Mouse (Mus musculus): ENCODE results near the gene E2f6. TPM values are rescaled to one million over a fixed set of nuclear protein-coding genes. Genes with fewer than 3 reads are reported as not detected.

E2f6 gene
- total and polyA plus RNA-seq, 2 experiments: 8.8 to 10.9 TPM

- no peaks in the 10 kb centered on the region for H3K79me2 ChIP-seq (ENCODE audit: control insufficient read depth, insufficient read depth, low read length)
- no peaks in the 10 kb centered on the region for H3K27me3 ChIP-seq (ENCODE audit: control insufficient read depth, insufficient read depth, low read length)
- 80% methylated on average over 8 of the region's 8 CpGs for WGBS
- no peak overlapping the region for H3K4me3 ChIP-seq (ENCODE audit: insufficient read depth, low read depth, low read length)
- H3K36me3 ChIP-seq (ENCODE audit: control insufficient read depth, insufficient read depth, low read length): no peaks in the 10 kb centered on the region
- TF ChIP-seq CTCF (IDR thresholded peaks at IDR 0.05; ENCODE audit: low read depth, low read length) (no peak), POLR2A (IDR thresholded peaks at IDR 0.05; ENCODE audit: extremely low read depth, insufficient read depth, low read length) (no peak)
- H3K4me1 ChIP-seq (ENCODE audit: control insufficient read depth, insufficient read depth, low read length): peaks cover 33% of the 10 kb centered on the region
- DNase-seq (ENCODE audit: extremely low read depth, low read depth, low spot score): no peak
- H3K27ac ChIP-seq (replicated peaks; ENCODE audit: insufficient read depth, low read depth, low read length): 0 out of 2 replicates have a peak overlapping the region, but pooled peaks have one; percentile 5
- H3K9ac ChIP-seq (ENCODE audit: low read depth, low read length): no peak overlapping the region
These were observed 58.5 kb downstream of the E2f6 start for GRCm38 (mm10) chr12:16869091-16869778.

GRCm38 (mm10) chr12:16869870-16870404 lies 59.2 kb downstream of the E2f6 start:
- H3K79me2 ChIP-seq (ENCODE audit: control insufficient read depth, insufficient read depth, low read length): no peaks in the 10 kb centered on the region
- DNase-seq (ENCODE audit: extremely low read depth, low read depth, low spot score): peak; percentile 43
- H3K4me3 ChIP-seq (ENCODE audit: insufficient read depth, low read depth, low read length): no peak overlapping the region
- peak overlapping the region; percentile 67; the same call in 1 of the 2 replicates for H3K27ac ChIP-seq (replicated peaks; ENCODE audit: insufficient read depth, low read depth, low read length)
- H3K4me1 ChIP-seq (ENCODE audit: control insufficient read depth, insufficient read depth, low read length): peaks cover 37% of the 10 kb centered on the region
- H3K9ac ChIP-seq (ENCODE audit: low read depth, low read length): no peak overlapping the region
- TF ChIP-seq CTCF (IDR thresholded peaks at IDR 0.05; ENCODE audit: low read depth, low read length) (no peak), POLR2A (IDR thresholded peaks at IDR 0.05; ENCODE audit: extremely low read depth, insufficient read depth, low read length) (no peak)
- H3K36me3 ChIP-seq (ENCODE audit: control insufficient read depth, insufficient read depth, low read length): no peaks in the 10 kb centered on the region
- H3K27me3 ChIP-seq (ENCODE audit: control insufficient read depth, insufficient read depth, low read length): no peaks in the 10 kb centered on the region
- 46% methylated on average over 9 of the region's 9 CpGs for WGBS

- no peak overlapping the region for H3K9ac ChIP-seq (ENCODE audit: low read depth, low read length)
- DNase-seq (ENCODE audit: extremely low read depth, low read depth, low spot score): peak; percentile 69
- WGBS: 28% methylated on average over 8 of the region's 8 CpGs
These were observed 59.8 kb downstream of the E2f6 start for GRCm38 (mm10) chr12:16870405-16871068.

DNA sequence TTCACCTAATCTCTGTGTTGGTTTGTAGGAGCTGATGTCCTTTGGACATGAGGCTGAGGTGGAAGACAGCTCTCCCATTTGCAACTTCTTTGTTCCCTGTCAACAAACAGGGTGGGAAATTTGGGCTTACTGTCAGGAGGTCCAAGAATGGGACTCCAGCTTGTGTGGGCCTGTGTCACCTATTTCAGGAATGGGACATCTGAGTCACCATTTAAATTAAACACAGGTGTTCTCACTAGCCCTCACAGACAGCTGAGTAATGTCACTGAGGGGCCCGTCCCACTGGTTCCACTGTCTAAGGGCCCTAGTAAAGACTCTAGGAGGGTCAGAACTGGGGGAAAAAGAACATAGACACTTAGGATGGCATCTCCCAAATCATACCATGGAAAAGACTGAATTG lies 61.2 kb downstream of the E2f6 start:
- TF ChIP-seq POLR2A (IDR thresholded peaks at IDR 0.05; ENCODE audit: extremely low read depth, insufficient read depth, low read length): no peak
- Histone ChIP-seq H3K36me3 (ENCODE audit: control insufficient read depth, insufficient read depth, low read length) (no peaks in the 10 kb centered on the region), H3K79me2 (ENCODE audit: control insufficient read depth, insufficient read depth, low read length) (no peaks in the 10 kb centered on the region), H3K9ac (ENCODE audit: low read depth, low read length) (no peak overlapping the region), H3K4me3 (ENCODE audit: insufficient read depth, low read depth, low read length) (no peak overlapping the region), H3K4me1 (ENCODE audit: control insufficient read depth, insufficient read depth, low read length) (peaks cover 39% of the 10 kb centered on the region), H3K27ac (replicated peaks; ENCODE audit: insufficient read depth, low read depth, low read length) (no peak overlapping the region), H3K27me3 (ENCODE audit: control insufficient read depth, insufficient read depth, low read length) (no peaks in the 10 kb centered on the region)
- WGBS: 97% methylated on average over 1 of the region's 1 CpGs
- DNase-seq (ENCODE audit: extremely low read depth, low read depth, low spot score): no peak

More at GRCm38 (mm10) chr12:16870405-16871068, 59.8 kb downstream of the E2f6 start:
- Histone ChIP-seq H3K4me1 (ENCODE audit: control insufficient read depth, insufficient read depth, low read length) (peaks cover 38% of the 10 kb centered on the region), H3K27ac (replicated peaks; ENCODE audit: insufficient read depth, low read depth, low read length) (peak overlapping the region; percentile 67), H3K27me3 (ENCODE audit: control insufficient read depth, insufficient read depth, low read length) (no peaks in the 10 kb centered on the region), H3K36me3 (ENCODE audit: control insufficient read depth, insufficient read depth, low read length) (no peaks in the 10 kb centered on the region), H3K79me2 (ENCODE audit: control insufficient read depth, insufficient read depth, low read length) (no peaks in the 10 kb centered on the region), H3K4me3 (ENCODE audit: insufficient read depth, low read depth, low read length) (no peak overlapping the region)
- TF ChIP-seq CTCF (IDR thresholded peaks at IDR 0.05; ENCODE audit: low read depth, low read length): no peak
- TF ChIP-seq POLR2A (IDR thresholded peaks at IDR 0.05; ENCODE audit: extremely low read depth, insufficient read depth, low read length): no peak

DNA sequence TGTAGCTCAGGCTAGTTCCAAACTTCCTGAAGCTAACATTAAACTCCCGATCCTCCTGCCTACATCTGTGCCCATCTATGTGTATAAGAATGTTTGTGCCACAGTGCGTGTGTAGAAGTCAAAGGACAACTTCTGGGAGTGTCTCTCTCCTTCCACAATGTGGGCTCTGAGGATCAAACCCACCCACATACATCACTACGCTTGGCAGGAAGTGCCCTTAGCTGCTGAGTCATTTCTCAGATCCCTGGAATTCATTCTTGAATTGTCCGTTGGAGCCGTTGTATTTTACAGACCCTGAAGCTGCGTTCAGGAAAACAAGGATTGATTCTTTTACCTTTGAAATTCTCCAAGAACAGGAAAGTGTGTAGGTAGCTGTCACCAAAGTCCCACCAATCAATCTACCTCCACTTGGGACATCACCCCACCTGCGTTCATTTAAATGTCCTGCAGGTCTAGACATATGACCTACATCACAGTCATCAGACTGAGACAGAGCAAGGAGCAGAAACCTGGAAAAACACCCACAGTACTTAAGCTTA lies 62.2 kb downstream of the E2f6 start:
- H3K9ac ChIP-seq (ENCODE audit: low read depth, low read length): no peak overlapping the region
- no peak overlapping the region for H3K27ac ChIP-seq (replicated peaks; ENCODE audit: insufficient read depth, low read depth, low read length)
- no peak for DNase-seq (ENCODE audit: extremely low read depth, low read depth, low spot score)
- WGBS: 84% methylated on average over 7 of the region's 7 CpGs
- no peak overlapping the region for H3K4me3 ChIP-seq (ENCODE audit: insufficient read depth, low read depth, low read length)
- no peaks in the 10 kb centered on the region for H3K79me2 ChIP-seq (ENCODE audit: control insufficient read depth, insufficient read depth, low read length)
- H3K4me1 ChIP-seq (ENCODE audit: control insufficient read depth, insufficient read depth, low read length): peaks cover 44% of the 10 kb centered on the region
- TF ChIP-seq CTCF (IDR thresholded peaks at IDR 0.05; ENCODE audit: low read depth, low read length) (no peak), POLR2A (IDR thresholded peaks at IDR 0.05; ENCODE audit: extremely low read depth, insufficient read depth, low read length) (no peak)
- no peaks in the 10 kb centered on the region for H3K36me3 ChIP-seq (ENCODE audit: control insufficient read depth, insufficient read depth, low read length)
- no peaks in the 10 kb centered on the region for H3K27me3 ChIP-seq (ENCODE audit: control insufficient read depth, insufficient read depth, low read length)
